Mouse (Mus musculus) spleen, adult 2 months (tissue): Measurements from ENCODE around the gene Cxcl13.

Experiments used
- CTCF ChIP-seq: fragments of 200-500 bp; IDR thresholded peaks from 2 replicates; pipeline ENCODE4 v1.5.1; 2011; ENCODE audit warnings: mild to moderate bottlenecking, inconsistent platforms; ENCODE audit not compliant: insufficient read depth, insufficient read length, insufficient replicate concordance; ENCODE audit errors: extremely low read depth
- POLR2A ChIP-seq: fragments of 200-500 bp; IDR thresholded peaks from 2 replicates; pipeline ENCODE4 v1.6.1; 2011; ENCODE audit warnings: low read depth, low read length, inconsistent platforms

DNA sequence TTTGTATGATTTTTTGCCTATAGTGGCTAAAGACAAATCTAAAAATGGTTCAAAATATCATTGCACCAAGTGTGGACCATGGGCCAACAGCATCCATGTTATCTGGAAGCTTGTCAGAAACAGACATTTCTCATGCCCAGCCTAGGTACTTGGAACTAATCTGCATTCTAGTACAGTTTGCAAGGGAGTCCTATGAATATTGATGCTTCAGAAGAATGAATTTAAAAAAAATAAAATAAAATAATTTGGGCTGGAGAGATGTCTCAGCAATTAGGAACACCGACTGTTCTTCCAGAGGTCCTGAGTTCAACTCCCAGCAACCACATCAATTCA lies 30.9 kb upstream of the Cxcl13 start:
- no peak for TF ChIP-seq CTCF
- TF ChIP-seq POLR2A: no peak
